Mouse (Mus musculus) stomach, postnatal 0 days (tissue): ENCODE data around the gene Pgm2l1.

Source experiments
- CTCF ChIP-seq: IDR thresholded peaks from 2 replicates; pipeline ENCODE4 v1.5.1; 2016; ENCODE audit warnings: antibody characterized with exemption, low read depth, mild to moderate bottlenecking, moderate library complexity
- EP300 ChIP-seq: optimal IDR thresholded peaks from 2 replicates; pipeline ENCODE3; 2016; ENCODE audit warnings: antibody characterized with exemption

- TF ChIP-seq EP300 = no peak
- no peak for TF ChIP-seq CTCF
Observed at GRCm38 (mm10) chr7:100230646-100231045, 3.5 kb downstream of the Pgm2l1 start.
